Mouse (Mus musculus) heart, adult 18-20 months (tissue): ENCODE data around the gene C2cd5. TPM values are rescaled to one million over a fixed set of nuclear protein-coding genes. Genes with fewer than 3 reads are reported as not detected.
A peak's percentile ranks its signal among the peaks of the same experiment; 100 is the strongest.

Experiments used
- DNase-seq, 2 experiments: peaks; one replicate each; pipeline ENCODE4 v3.0.0; 2021 to 2022; ENCODE audit warnings: mixed read lengths in 1 of 2
- total RNA-seq, 2 experiments: library from RNA; stranded (reverse); gene quantifications; 2 replicates each; pipeline ENCODE4 v1.2.3; 2021

C2cd5 gene
- total RNA-seq, 2 experiments from 2014 or later: 11.0 to 14.5 TPM

- no peak for DNase-seq
These were observed 15.6 kb upstream of the C2cd5 start for GRCm38 (mm10) chr6:143115505-143115904.

GRCm38 (mm10) chr6:143115011-143115445 lies 15.1 kb upstream of the C2cd5 start:
- peak in 1 of 2 experiments; percentile 19 for DNase-seq

GRCm38 (mm10) chr6:143114556-143114955 lies 14.6 kb upstream of the C2cd5 start:
- DNase-seq: peak; percentile 30 to 66

GRCm38 (mm10) chr6:143110371-143110770 lies 10.4 kb upstream of the C2cd5 start:
- no peak for DNase-seq

- no peak for DNase-seq
These were observed 9.8 kb upstream of the C2cd5 start for GRCm38 (mm10) chr6:143109622-143110218.

- no peak for DNase-seq
These were observed 8.1 kb upstream of the C2cd5 start for GRCm38 (mm10) chr6:143108031-143108430.

GRCm38 (mm10) chr6:143107611-143108010 lies 7.7 kb upstream of the C2cd5 start:
- DNase-seq: no peak

- DNase-seq: no peak
These were observed 5.8 kb upstream of the C2cd5 start for GRCm38 (mm10) chr6:143105766-143106165.

- DNase-seq: no peak
These were observed 4.2 kb upstream of the C2cd5 start for GRCm38 (mm10) chr6:143103981-143104680.

GRCm38 (mm10) chr6:143100478-143101115 lies 656 bp upstream of the C2cd5 start:
- DNase-seq: no peak

GRCm38 (mm10) chr6:143099281-143099680 lies 660 bp downstream of the C2cd5 start:
- peak; percentile 31 to 55 for DNase-seq

- no peak for DNase-seq
These were observed 4.8 kb downstream of the C2cd5 start for GRCm38 (mm10) chr6:143095126-143095525.

- no peak for DNase-seq
These were observed 7.1 kb downstream of the C2cd5 start for GRCm38 (mm10) chr6:143092856-143093255.

GRCm38 (mm10) chr6:143091076-143091475 lies 8.9 kb downstream of the C2cd5 start:
- DNase-seq: no peak

GRCm38 (mm10) chr6:143087332-143087731 lies 12.6 kb downstream of the C2cd5 start:
- no peak for DNase-seq

GRCm38 (mm10) chr6:143085898-143086297 lies 14.0 kb downstream of the C2cd5 start:
- DNase-seq: no peak

- peak in 1 of 2 experiments; percentile 33 for DNase-seq
These were observed 15.5 kb downstream of the C2cd5 start for GRCm38 (mm10) chr6:143084314-143085025.

- DNase-seq: no peak
These were observed 18.3 kb downstream of the C2cd5 start for GRCm38 (mm10) chr6:143081479-143082106.

- no peak for DNase-seq
These were observed 19.2 kb downstream of the C2cd5 start for GRCm38 (mm10) chr6:143080774-143081173.

GRCm38 (mm10) chr6:143079126-143079525 lies 20.8 kb downstream of the C2cd5 start:
- DNase-seq: no peak

GRCm38 (mm10) chr6:143076461-143076860 lies 23.5 kb downstream of the C2cd5 start:
- DNase-seq: no peak

GRCm38 (mm10) chr6:143073914-143074313 lies 26.0 kb downstream of the C2cd5 start:
- no peak for DNase-seq
